Mouse (Mus musculus) frontal cortex, postnatal 10 days (tissue): ENCODE data around the gene Stac3.
A peak's percentile ranks its signal among the peaks of the same experiment; 100 is the strongest.

ENCODE experiments used
- DNase-seq, 2 experiments: peaks; one replicate each; pipeline ENCODE4 v3.0.0; 2022; ENCODE audit warnings: low spot score in 2 of 2, mixed read lengths in 1 of 2

The Stac3 gene

GRCm38 (mm10) chr10:127500894-127501893, at the start of gene Stac3:
TSS of gene Stac3 (plus strand) at chr10:127501686.
- no peak for DNase-seq

- no peak for DNase-seq
Observed at GRCm38 (mm10) chr10:127453701-127454100, 47.8 kb upstream of the Stac3 start.

- DNase-seq: no peak
Observed at GRCm38 (mm10) chr10:127462411-127463096, 38.9 kb upstream of the Stac3 start.

GRCm38 (mm10) chr10:127471281-127471988, 30.1 kb upstream of the Stac3 start:
- no peak for DNase-seq

GRCm38 (mm10) chr10:127472722-127473121, 28.8 kb upstream of the Stac3 start:
- no peak for DNase-seq

- DNase-seq: no peak
Observed at GRCm38 (mm10) chr10:127475175-127475574, 26.3 kb upstream of the Stac3 start.

- DNase-seq: no peak
Observed at GRCm38 (mm10) chr10:127476541-127476940, 24.9 kb upstream of the Stac3 start.

- DNase-seq: no peak
Observed at GRCm38 (mm10) chr10:127477301-127477700, 24.2 kb upstream of the Stac3 start.

GRCm38 (mm10) chr10:127479131-127479530, 22.4 kb upstream of the Stac3 start:
- DNase-seq: no peak

- DNase-seq: no peak
Observed at GRCm38 (mm10) chr10:127480833-127481813, 20.4 kb upstream of the Stac3 start.

- DNase-seq: no peak
Observed at GRCm38 (mm10) chr10:127485235-127485634, 16.3 kb upstream of the Stac3 start.

- no peak for DNase-seq
Observed at GRCm38 (mm10) chr10:127488856-127489255, 12.6 kb upstream of the Stac3 start.

GRCm38 (mm10) chr10:127490160-127491127, 11.0 kb upstream of the Stac3 start:
- DNase-seq: no peak

GRCm38 (mm10) chr10:127491128-127491512, 10.4 kb upstream of the Stac3 start:
- DNase-seq: no peak

- no peak for DNase-seq
Observed at GRCm38 (mm10) chr10:127492118-127492517, 9.4 kb upstream of the Stac3 start.

GRCm38 (mm10) chr10:127496156-127496555, 5.3 kb upstream of the Stac3 start:
- DNase-seq: no peak

- DNase-seq: no peak
Observed at GRCm38 (mm10) chr10:127499516-127499915, 2.0 kb upstream of the Stac3 start.

- no peak for DNase-seq
Observed at GRCm38 (mm10) chr10:127500042-127500441, 1.4 kb upstream of the Stac3 start.

- DNase-seq: peak; percentile 74
Observed at GRCm38 (mm10) chr10:127508239-127508638, 6.8 kb downstream of the Stac3 start.
